Mouse (Mus musculus) retina, postnatal 7 days (tissue): ENCODE measurements at regions not wholly inside any gene's neighbourhood (a gene's known extent, or its start where the extent isn't known, plus 50 kb on each side); places are given as distances from the start of the nearest gene placed in this dataset.
A peak's percentile ranks its signal among the peaks of the same experiment; 100 is the strongest.
"Not testable (repeated sequence)": the region's sequence is repeated elsewhere in the genome, so short reads cannot be mapped to it uniquely, and the experiment has no call there.

Experiments
- DNase-seq: peaks from one replicate; pipeline ENCODE4 v3.0.0-alpha.2; 2012; ENCODE audit warnings: low read depth, low spot score

GRCm38 (mm10) chr10:6262029-6262428, 339.8 kb upstream of the Rgs17 start:
- DNase-seq = no peak

DNA sequence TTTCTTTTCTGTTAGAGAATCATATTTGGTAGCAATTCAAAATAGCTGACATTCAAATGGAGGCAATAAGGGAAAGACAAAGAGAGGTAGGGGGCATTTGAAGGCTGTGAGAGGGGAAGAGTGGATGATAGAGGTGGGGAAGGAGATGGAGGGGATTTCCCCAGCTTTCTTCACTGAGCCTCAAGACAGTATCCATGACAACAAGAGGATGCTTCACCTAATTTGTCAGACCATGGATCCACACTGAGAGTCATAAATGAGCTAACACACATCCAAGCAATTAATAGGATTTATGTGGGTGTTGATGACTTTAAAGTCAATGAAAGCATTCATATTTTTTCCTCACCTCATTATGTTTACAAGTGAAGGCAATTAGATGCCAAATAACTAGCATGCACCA, 343.5 kb upstream of the Rgs17 start:
- no peak for DNase-seq

GRCm38 (mm10) chr10:6291388-6291787, 369.2 kb upstream of the Rgs17 start:
- no peak for DNase-seq

- DNase-seq = no peak
Observed at GRCm38 (mm10) chr10:6296621-6297020, 374.4 kb upstream of the Rgs17 start.

DNA sequence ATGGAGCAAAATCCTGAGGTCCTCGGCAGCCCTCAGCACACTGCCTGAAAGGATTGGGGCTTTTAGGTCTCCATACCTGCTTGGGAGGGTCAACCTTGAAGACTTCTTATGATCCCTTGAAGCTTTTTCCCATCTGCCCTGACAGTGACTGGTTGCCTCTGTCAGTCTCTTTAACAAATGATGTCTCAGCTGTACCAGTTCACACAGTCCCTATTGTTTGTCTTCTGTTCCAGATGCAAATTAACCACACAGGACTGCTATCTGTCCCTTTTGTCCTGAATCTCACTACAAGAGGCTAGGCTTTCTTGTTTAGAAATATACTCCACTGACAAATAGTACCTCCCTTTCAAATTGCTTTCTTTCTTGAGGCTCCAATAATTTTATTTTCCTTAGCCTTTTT, 375.6 kb upstream of the Rgs17 start:
- DNase-seq = no peak

DNA sequence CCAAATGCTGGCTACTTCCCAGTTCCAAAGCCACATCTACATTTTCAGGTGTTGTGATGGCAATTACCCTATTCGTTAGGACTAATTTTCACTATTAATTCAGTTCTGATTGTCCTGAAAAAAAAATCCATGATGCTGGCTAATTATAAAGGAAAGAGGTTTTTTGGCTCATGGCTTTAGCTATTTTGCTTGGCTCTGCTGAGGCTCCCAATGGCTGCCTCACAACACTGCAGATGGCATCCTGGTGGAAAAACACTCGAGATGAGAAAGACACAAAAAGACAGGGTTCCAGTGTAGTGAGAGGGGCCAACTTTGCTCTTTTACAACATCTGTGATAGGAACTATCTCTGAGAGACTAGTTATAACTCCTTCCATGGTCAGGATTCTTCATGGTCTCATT, 376.5 kb upstream of the Rgs17 start:
- DNase-seq = no peak

- no peak for DNase-seq
Observed at GRCm38 (mm10) chr10:6301514-6301913, 379.3 kb upstream of the Rgs17 start.

DNA sequence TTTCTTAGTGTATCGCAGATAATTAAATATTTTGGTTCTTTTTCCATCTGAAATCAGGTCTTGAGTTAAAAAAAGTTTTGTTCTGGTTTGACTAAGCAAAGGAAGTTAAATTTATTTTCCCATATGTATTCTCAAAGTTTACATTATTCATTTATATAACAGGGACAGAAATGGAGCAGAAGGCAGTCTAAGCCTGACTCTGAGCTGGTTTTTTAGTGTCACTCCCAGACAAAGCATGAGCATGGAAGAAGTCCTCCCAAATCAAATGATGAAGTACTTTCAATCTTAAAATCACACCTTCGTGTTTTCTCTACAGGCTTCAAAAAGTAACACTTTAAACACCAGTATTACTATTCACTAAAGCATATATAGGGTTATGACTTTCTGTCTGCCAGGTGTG, 387.2 kb upstream of the Rgs17 start:
- no peak for DNase-seq

- no peak for DNase-seq
Observed at GRCm38 (mm10) chr10:6341572-6341971, 416.7 kb upstream of the Oprm1 start.

DNA sequence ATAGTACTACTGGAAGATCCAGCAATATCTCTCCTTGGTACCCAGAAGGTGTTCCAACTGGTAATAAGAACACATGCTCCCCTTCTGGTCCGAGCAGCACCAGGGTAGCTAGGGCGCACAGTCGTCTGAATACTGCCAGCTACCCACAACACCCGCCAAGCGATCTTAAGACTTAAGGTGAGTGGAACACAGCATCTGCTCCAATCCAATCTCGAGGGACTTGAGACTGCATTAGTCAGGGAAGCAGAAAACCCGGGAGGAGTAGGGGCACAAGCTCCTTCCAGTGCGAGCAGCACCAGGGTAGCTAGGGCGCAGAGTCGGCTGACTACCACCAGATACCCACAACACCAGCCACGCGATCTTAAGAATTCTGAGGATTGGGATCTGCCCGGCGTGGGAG, 409.1 kb upstream of the Oprm1 start:
- DNase-seq = not testable (repeated sequence)

- DNase-seq = no peak
Observed at GRCm38 (mm10) chr10:6366182-6366581, 392.1 kb upstream of the Oprm1 start.

GRCm38 (mm10) chr10:6371666-6372065, 386.6 kb upstream of the Oprm1 start:
- no peak for DNase-seq

GRCm38 (mm10) chr10:6417336-6418105, 340.8 kb upstream of the Oprm1 start:
- not testable (repeated sequence) for DNase-seq

GRCm38 (mm10) chr10:6418234-6418633, 340.1 kb upstream of the Oprm1 start:
- not testable (repeated sequence) for DNase-seq

DNA sequence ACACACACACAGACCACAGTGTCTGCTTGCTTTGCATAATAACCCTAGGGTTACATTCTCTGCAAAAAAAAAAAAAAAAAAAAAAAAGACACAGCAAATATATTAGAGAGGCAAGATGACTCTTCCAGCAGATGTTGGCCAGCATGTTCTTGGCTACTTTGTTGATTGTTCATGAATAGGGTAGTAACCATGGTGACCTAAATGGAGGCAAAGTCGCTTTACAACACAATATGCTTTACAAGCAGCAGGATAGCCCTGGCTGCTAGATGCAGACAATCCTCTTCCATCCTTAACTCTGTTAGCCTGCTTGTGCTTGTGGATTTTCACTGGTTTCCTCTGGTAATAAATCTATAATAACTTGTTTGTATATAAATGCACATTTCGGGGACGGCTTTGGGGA, 292.5 kb upstream of the Oprm1 start:
- DNase-seq = no peak

- no peak for DNase-seq
Observed at GRCm38 (mm10) chr10:6480350-6480749, 278.0 kb upstream of the Oprm1 start.

GRCm38 (mm10) chr10:6488605-6489004, 269.7 kb upstream of the Oprm1 start:
- no peak for DNase-seq

- DNase-seq = peak; percentile 8
Observed at GRCm38 (mm10) chr10:6492694-6493093, 265.6 kb upstream of the Oprm1 start.

GRCm38 (mm10) chr10:6495081-6495480, 263.2 kb upstream of the Oprm1 start:
- no peak for DNase-seq

DNA sequence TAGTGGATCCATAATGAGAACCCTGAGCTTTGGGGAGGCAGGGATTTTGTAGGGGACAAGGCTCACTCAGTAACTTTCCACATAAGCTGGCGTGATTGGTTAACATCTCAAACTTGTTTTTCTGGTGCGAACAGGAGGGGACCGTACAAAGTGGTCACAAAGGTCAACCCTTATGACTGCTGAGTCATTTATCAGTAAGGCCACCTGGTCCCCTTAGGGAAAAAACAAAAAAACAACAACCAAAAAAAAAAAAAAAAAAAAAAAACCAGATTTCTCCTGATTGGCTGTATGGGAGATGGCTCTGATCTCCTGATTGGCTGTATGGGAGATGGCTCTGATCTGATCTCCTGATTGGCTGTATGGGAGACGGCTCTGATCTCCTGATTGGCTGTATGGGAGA, 244.0 kb upstream of the Oprm1 start:
- DNase-seq = no peak

DNA sequence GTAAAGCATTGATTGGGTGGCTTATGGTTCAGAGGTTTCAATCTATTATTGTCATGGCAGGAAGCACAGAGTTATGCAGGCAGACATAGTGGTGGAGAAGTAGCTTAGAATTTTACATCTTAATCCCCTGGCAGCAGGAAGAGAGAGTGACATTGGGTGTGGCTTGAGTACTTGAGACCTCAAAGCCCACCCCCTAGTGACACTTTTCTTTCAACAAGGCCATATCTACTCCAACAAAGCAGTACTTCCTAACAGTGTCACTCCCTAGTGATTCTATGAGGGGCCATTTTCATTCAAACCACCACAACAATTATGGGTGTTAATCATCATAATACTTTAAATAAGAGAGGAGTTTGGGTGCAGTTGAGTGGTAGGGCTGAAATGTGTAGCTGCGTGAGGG, 195.8 kb upstream of the Oprm1 start:
- DNase-seq = no peak

DNA sequence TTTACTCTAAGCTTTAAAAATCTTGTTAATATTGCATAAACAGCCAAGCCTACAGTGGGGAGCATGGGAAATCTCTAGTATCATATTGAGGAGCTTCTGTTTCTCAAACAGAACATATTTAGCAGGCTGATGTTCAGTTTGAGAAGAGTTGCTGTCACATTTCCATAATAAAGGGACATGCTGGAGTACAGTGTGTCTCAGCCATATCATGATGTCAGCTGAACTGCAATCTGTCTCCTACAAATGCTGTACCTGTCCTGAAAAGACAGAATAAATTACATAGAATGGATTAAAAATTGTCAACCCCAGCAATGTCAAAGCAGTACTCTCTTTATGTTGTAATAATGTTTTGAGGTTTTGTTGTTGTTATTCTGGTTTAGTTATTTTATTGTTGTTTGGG, 179.7 kb upstream of the Oprm1 start:
- no peak for DNase-seq

DNA sequence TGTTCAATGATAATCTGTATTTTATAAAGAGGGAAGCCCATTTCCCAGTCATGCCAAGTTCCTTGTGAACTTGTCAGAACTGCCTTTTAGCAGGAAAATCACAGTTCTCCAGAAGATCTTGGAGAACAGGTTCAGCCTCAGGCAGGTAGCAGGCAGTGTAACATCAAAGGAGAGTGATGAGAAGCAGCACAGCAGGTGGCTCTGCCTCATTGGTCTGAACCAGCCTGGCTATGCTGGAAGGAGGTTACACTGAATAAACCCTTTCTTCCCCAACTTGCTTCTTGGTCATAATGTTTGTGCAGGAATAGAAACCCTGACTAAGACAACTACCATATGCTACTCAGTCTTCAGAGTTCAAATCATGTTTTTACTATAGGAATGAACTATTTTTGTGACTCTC, 172.5 kb upstream of the Oprm1 start:
- not testable (repeated sequence) for DNase-seq

DNA sequence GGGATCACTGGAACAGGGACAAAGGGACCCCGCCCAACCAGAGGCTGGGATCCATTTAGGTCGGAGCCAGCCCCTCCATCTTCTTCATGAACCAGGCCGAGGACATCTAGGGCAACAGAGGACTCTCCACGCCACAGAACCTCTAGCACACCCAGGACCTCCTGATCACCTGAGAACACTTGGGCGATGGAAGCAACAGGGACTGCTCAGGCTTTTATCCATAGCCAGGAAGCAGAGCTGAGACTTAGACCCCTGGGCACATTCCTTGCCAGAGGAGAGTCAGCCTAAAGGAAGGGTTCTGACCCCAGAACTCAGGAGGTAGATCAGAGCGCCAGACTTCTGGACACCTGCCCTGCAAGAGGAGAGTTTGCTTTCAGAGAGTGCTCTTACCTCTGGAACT, 168.1 kb upstream of the Oprm1 start:
- no peak for DNase-seq
